Mouse (Mus musculus) lung, postnatal 4 days (tissue): ENCODE measurements around the gene Stat5b.
A peak's percentile ranks its signal among the peaks of the same experiment; 100 is the strongest.

Experiments
- DNase-seq, 2 experiments: peaks; one replicate each; pipeline ENCODE4 v3.0.0; 2021

Gene Stat5b

DNA sequence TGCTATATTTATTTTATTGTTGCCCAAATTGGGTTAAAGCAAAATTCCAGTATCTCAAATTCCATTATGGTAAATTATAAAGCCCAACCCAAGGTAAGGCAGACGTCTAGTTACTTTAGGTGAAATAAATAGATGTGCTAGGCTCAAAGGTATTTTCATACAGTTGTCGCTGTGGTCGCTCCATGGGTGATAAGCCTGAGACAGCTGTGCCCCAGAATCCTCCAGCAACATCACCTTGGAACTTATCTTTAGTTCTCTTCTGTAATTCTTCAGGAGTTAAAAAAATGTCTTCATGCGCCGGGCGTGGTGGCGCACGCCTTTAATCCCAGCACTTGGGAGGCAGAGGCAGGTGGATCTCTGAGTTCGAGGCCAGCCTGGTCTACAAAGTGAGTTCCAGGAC, 11.6 kb downstream of the Stat5b start:
- DNase-seq: no peak

DNA sequence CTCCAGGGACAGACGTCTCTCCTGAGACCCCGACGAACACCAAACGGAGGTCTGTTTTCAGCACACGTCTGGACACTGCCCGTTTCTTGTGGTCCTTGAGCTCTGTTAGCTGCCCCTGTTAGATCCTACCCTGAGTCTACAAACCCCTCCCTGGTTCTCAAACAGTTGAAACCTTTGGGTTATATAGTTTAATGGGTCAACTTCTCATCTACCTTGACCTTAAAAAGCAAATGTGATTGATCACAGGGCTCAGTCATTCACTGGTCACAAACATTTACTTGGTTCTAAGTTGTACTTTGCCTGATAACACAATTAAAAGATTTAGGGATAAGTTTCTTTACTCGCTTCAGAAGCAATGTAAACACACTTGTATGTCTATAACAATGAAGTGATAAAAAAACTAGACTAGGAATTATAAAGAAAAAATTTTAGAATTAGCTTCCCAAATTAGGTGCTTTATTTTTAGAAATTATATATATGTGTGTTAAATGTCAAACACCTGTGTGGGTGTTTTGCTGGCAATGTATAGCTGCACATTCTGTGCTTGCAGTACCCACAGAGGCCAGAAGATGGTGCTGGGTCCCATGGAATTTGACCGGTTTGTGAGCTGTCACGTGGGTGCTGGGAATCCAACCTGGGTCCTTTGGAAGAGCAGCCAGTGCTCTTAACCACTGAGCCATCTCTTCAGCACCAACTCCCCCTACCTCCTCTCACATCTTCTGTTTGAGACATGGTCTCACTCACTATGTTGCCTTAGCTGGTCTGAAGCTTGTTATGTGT, 13.4 kb downstream of the Stat5b start:
- DNase-seq: no peak

DNA sequence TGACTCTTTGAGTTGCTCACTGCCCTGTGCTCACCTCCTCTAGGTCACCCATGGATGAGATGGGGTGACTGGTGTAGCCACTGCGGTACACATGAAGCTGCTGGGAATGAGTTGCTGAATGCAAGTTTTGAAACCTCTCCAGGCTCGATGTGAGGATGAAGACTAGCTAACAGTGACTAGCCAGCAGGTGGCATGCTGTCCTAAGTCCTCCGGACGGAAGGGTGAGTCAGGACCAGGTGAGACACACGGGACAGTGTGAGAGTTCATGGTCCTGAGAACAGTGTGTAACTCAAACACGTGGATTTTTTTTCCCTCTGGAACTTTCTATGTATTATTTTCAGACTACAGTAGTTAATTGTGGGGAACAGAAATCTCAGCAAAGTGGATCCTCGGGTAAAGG, 17.1 kb downstream of the Stat5b start:
- no peak for DNase-seq

DNA sequence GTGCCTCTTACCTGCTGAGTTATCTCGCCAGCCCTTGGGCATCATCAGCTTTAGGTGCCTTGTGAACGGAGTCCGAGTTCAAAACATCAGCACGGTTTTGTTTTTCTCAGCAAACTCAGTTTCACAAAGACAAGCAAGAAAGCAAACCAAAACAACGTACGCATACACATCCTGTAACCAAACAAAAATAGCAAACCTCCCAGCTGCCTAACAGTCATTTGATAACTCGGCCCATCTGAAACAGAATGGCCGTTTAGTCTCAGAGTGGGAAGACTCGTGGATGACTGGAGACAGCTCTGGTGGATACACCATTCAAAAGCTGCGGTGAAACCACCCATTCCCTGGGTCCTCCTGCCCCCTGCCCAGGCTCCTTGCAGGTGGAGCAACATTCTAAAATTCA, 19.1 kb downstream of the Stat5b start:
- DNase-seq: no peak

DNA sequence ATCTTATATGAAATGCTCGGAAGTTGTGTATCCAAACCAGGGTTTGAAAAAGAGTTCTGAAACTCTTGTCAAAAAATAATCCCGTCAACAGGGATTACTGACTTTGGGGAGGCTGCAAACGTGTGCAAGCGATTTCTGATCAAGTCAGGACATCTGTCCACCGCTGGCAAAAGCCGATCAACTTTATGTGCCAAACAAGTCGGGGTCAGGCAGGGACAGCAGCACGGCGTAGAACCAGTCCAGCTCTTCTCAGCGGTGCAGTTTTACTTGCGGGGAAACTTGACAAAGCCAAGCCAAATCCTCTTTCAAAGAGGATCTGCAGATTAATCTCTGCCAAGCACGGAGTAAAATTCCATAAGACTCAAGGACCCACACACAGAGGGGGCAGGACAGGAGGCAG, 20.8 kb downstream of the Stat5b start:
- no peak for DNase-seq

DNA sequence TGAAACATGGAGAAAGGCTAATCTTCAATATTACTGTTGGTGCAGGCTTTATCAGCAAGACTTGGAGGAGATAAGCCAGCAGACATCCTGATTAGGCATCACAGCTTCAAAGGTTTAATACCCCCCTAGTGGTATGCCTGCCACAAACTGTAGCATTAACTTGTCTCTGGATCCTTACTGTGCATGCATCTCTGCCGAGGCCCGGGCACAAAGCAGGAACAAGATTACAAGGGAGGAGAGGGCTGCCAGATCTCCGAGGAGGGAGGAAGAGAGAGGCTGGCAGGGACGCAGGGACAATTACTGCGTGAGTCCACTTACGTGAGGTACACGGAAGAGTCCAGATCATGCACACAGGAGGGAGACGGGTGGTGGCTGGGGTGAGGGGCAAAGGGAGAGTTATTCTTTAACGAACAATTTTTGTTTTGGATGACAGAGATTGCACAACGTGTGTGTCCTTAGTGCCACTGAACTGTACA, 21.8 kb downstream of the Stat5b start:
- DNase-seq: no peak

DNA sequence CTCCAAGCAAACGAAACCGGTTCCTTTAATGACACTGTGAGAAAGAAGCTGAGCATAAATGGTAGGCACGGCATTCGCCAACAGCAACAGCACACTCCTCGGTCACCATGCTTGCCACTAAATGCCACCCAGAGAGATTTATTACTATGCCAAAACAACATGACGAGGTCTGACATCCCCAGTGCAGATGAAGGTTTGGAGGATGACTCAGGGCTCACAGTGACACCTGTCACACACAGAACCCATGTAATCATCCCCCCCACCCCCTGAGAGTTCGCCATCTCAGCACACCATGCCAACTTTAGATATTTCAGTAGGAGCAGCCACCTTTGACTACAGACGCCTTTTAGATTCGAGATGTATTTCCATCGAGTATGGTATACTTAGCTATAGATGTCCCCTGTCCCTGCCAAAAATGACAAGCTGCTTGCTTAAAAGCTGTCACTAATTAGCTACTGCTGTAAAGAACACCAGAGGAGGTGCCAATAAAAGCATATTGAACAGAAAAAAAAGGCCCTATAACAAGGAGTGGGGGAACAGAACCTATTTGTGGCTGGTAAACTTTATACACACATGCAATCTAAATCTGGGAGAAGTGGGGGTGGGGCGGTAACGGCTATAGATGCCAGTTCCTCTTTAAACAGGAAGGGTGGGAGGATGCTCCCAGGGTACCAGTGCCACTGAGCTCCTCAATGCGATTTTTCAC, 24.2 kb downstream of the Stat5b start:
- DNase-seq: peak; percentile 43 to 63

DNA sequence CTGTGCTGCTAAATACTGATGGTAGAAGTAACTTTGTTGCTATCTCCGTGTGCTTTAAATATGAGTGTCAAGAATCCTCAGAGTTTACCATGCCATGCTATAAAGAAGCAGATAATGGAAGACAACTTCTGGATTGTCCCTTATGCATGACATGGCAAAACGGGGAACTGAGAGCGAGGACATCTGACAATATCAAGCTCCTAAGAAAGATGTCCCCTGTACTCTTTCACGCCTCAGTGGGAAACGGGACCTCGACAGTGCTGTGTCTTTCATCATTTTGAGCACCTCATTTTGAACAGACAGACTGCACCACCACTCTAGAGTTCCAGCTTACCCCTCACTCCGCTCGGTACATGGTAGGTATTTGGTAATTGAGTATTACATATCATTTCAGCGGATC, 25.1 kb downstream of the Stat5b start:
- DNase-seq: no peak

DNA sequence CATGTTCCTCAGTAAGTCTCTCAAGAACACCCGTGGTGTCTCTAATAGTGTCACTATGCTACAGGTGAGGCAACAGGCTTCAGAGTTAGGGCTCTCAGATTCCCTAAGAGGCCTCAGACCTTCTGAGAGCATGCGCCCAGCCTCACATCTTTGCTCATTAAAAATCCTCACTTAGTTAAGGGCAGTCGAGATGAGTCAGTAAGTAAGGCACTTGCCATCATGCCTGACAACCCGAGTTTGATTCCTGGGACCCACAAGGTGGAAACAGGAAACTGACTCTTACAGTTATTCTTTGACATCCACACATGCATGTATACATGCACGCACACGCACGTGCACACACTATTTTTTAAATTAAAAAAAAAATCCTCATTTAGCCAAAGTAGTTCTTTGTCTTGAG, 26.0 kb downstream of the Stat5b start:
- no peak for DNase-seq

DNA sequence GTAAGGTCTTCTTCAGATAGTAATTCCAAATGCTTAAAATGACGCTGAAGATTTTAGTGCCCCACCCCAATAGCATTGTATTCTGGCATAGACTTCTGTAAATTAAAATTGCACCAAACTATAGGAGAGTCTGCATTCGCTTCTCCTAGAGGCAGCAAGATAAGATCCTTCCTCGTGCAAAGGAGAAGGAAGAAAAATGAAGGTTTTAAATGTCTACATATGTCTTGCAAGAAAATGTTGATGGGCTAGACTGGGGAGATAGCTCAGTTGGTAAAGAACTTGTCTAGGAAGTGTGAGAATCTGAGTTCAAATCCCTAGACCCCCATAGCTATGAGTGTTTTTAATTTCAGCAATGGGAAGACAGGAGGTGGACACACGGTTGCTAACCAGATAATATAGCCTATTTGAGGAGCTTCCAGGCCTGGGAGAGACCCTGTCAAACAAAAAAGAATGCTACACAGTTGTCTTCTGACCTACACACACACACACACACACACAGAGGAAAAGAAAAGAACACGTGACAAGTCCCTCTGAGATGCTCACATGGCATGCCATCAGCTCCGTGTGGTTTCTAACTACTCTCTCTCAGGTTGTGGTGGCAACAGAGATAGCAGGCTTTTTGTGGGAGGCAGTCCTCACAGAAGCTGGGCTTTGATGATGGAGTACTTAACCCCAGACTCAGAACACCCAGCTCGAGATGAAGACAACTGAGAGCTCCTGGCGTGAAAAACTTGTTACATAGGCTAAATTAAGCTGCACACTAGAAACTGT, 26.8 kb downstream of the Stat5b start:
- DNase-seq: no peak

DNA sequence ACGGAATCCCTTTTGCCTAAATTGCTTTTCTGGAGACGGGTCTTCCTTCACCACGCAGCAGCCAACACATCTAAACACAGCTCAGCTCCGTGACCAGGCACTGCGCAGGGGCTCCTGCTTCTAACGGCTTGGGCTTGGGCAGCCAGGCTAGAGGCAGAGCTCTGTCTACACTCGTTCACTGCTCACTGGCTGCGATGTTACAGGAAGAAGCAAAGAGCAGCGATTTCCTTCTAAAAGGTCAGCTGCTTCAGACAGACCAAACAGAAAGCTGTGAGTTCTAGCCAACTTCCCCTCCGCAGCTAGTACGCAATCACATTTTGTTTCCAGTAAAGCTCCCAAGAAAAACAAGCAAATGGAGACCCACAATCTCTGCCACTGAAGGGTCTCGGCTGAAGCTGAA, 28.2 kb downstream of the Stat5b start:
- DNase-seq: peak; percentile 64 to 67

DNA sequence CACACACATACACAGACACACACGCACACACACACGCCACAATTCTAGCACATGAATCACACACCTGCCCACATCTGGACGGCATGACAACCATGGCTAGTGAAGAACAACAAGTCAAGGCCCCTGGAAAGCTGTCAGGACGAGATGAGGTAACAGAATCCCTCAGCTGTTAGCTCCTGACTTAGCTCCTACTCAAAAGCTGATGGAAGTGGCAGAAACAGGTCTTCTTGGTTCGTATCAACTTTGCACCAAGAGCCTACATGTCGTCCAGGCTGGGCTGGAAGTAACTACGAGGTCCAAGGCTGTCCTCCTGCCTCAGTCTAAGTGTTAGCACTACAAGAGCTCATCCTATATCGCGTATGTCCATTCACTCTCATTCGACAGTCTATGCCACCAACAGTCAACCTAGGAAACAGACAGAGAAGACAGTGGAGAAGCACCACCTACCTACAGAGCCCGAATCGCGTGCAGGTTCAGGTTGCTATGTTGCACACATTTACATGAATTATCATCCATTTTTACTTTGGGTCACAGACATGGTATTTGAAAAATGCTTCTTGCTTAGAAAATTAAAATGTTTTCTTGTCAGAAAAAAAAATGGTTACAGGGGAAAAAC, 28.8 kb downstream of the Stat5b start:
- DNase-seq: no peak

DNA sequence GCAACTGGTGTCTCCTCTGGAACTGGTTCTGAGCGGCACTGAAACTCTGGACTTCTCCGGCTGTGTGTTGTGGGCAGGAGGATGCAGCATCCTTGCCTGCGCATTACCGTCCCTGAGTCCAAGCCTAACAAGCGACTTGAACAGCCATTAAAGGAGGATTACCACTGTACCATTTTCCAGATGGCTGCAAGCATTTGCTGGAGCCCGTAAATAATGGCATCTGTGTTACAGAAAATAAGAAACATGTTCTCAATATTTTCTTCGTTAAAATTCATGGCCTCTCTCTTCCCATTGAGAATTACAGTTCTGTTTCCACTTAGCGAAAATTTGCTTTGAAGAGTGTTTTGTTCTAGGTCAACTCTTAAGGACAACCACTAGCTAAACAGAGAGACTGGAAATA, 30.5 kb downstream of the Stat5b start:
- DNase-seq: no peak

DNA sequence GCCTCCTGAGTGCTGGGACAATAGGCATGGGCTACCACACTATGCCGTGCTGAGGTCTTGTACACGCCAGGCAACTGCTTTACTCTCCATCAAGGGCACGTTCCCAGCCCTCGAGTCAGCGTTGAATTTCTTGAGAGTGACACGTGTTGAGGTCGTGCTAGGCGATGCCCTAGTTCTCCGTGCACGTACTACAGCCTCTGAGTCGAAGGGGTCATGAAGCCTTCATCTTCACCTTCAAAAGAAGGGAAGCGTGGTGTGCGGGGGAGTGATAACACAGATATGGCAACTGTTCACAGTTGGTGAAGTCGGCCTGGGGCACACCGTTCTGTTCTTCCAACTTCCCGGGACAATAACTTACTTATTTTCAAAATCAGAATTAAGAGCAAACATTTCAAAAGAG, 30.9 kb downstream of the Stat5b start:
- DNase-seq: no peak

DNA sequence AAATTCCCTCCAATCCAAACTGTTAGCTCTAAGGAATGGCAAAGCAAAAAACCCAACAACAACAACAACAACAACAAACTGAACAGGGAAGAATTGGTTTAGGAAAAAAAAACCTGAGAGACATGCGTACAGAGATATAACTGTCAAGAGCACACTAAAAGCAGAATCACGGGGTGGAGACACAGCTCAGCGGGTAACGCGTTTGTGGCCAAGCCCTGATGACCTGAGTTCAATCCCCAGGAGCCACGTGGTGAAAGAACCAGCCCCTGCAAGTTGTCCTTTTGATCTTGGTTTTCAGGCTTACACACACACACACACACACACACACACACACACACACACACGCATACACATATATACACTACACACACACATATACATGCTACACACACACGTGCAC, 31.5 kb downstream of the Stat5b start:
- DNase-seq: no peak

DNA sequence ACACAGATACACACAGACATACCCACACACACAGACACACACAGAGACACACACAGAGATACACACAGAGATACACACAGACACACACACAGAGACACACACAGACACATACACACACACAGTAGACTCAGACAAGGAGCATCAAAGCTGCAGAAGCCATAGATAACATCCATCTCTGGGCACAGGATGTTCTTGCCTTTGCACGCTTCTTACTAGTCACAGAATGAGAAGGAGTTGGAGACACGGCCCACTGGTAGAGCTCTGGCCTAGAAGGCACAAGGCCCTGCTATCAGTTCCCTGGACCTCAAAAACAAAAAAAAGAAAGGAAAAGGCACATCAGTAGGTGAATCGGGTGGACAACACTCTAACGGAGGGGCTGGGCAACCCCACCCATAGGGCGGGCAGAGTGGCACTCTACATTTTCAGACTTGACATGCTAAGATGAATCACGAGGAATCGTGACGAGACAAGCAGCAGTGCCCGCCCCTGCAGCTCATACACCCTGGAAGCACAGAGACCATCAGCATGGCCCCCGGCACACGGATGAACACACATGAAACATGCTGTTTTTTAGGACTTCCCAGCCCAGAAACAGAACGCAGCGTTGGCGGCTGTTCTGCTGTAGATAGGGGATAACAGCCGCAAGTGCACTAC, 32.0 kb downstream of the Stat5b start:
- DNase-seq: no peak

DNA sequence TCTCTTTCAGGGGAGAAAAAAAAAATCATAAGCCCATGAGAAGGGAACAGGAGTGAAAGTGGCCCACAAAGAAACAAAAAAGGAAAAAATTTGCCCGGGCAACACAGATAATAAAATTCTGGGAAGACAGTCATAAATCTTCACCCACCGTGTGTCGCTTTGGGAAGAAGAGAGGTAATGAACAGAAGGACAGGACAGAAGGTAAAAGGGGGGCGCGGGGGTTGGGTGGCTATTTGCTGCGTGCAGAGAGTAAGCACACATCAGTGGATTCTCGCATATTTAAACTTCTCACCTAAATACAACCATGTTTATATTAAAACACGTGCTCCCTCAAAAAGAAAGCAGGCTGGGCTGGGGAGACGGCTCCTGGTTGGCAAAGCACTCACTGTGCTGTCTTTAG, 33.2 kb downstream of the Stat5b start:
- DNase-seq: no peak

DNA sequence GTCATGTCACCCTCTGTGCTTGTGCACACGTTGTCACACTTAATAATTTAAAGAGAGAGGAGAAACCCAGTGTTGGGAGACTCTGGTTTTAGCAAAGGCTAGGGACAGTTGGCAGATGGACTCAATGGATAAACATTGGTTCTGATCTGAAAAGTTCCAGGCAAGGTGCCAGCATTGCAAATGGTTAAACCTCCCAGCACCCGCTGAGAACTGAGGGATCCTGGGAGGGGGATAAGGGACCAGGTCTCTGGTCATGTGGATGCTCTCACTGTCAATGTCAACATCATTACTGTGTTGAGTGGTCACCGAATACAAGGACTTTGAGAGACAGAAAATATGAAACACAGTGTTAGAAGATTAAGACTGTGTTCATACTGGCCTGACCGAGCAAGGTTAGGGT, 33.7 kb downstream of the Stat5b start:
- DNase-seq: no peak

DNA sequence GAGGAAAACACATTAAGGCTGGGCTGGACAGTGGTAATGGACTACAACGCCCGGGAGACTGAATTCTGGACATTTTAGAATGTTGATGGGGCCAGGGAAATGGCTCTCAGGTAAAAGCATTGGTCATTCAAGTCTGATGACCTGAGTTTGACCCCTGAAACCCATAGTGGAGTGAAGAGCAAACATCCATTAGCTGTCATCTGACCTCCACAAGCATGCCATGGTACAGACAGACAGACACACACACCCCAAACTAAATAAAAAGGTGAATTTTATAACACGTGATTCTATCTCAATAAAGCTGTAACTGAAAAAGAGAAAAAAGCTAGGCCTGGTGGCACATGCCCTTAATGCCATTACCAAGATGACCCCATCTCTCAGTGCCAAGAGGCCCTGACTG, 34.2 kb downstream of the Stat5b start:
- DNase-seq: no peak

DNA sequence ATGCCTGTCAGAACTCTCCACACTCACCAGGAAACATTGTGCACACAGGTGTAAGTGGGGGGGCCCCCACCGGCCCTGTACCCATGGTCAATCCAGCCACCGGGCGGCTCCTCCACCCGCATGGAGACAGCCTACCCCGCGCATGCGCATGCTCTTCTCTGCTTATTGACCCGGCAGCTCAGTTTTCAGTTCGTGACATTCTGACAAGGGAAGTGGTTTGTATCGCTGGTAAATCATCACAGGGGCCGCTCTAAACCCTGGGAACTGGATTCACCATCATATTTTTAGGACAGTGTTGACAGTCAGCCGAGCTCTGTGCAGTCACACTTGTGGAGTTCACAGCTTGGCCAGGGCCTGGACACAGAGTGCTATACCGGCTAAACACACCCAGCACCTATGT, 36.0 kb downstream of the Stat5b start:
- DNase-seq: peak; percentile 81 to 84

DNA sequence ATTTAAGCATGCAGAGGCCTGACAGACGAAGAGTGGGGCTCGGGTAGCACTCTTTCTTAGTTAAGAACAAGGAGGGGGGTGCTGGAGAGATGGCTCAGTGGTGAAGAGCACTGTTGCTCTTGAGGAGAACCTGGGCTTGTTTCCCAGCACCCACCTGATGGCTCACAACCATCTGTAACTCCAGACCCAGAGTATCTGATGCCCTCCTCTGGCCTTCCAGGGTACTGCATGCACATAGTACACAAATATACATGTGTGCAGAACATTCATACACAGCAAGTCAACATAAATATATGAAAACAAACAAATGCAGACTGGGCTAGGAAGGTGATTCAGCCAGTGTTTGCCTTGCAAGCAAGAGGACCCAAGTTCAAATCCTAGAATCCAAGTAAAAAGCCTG, 39.4 kb downstream of the Stat5b start:
- DNase-seq: no peak

DNA sequence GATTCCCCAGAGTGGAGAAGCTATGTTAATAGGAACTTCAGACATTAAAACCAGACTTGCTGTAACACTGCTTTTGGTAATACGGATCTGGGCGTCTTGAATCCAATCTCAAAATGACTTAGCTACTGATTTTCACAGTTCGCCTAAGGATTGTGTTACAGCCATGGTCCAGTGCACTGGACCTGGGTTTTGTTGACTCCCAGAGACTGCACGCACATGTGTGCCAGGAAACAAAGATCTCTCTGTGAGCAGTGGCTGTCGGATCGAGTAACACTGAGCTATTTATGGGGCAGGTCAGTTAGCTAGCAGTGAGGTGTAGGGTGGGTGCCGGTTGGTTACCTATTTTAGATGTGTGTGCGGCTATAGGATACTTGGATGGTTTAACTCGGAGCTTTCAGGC, 40.0 kb downstream of the Stat5b start:
- no peak for DNase-seq
